Mouse (Mus musculus): ENCODE measurements around the gene Rdh8. TPM values are rescaled to one million over a fixed set of nuclear protein-coding genes. Genes with fewer than 3 reads are reported as not detected.

The Rdh8 gene
- not detected in 2 replicates for polyA plus RNA-seq (2012; rRNA removed)

GRCm38 (mm10) chr9:20818236-20818635 lies at the start of gene Rdh8:
Gene Rdh8 (plus strand): TSS chr9:20818503.

GRCm38 (mm10) chr9:20814521-20815272 lies 3.6 kb upstream of the Rdh8 start, which contains the start of gene Col5a3:
Gene Col5a3 (minus strand): TSS chr9:20815067.

GRCm38 (mm10) chr9:20868448-20869001 lies 50.2 kb downstream of the Rdh8 start, which contains the start of gene A230050P20Rik:
Gene A230050P20Rik (plus strand): TSS chr9:20868642.

Other genes with a start within 250 kb of the Rdh8 start
- 1.2 and 1.4 TPM in 2 replicates for gene Zfp846, start 237.2 kb upstream of the Rdh8 start, polyA plus RNA-seq (2012; rRNA removed)
- gene Ubl5, start 175.6 kb upstream of the Rdh8 start, polyA plus RNA-seq (2012; rRNA removed) = 178 and 362 TPM in 2 replicates
- 43.6 and 44.4 TPM in 2 replicates for gene Fbxl12, start 173.7 kb upstream of the Rdh8 start, polyA plus RNA-seq (2012; rRNA removed)
- gene Pin1, start 166.4 kb upstream of the Rdh8 start, polyA plus RNA-seq (2012; rRNA removed) = 15.3 and 18.4 TPM in 2 replicates
- 2.7 and 3.1 TPM in 2 replicates for gene Olfm2, start 72.2 kb upstream of the Rdh8 start, polyA plus RNA-seq (2012; rRNA removed)
- 13.6 and 14.2 TPM in 2 replicates for gene Col5a3, start 3.4 kb upstream of the Rdh8 start, polyA plus RNA-seq (2012; rRNA removed)
- gene A230050P20Rik, start 50.1 kb downstream of the Rdh8 start, polyA plus RNA-seq (2012; rRNA removed) = 49.2 and 51.0 TPM in 2 replicates
- gene Angptl6, start 61.2 kb downstream of the Rdh8 start, polyA plus RNA-seq (2012; rRNA removed) = 6.7 and 9.2 TPM in 2 replicates
- gene Ppan, start 69.7 kb downstream of the Rdh8 start, polyA plus RNA-seq (2012; rRNA removed) = 74.6 and 94.0 TPM in 2 replicates
- gene Eif3g, start 80.1 kb downstream of the Rdh8 start, polyA plus RNA-seq (2012; rRNA removed) = 106 and 126 TPM in 2 replicates
- 24.0 and 26.8 TPM in 2 replicates for gene Dnmt1, start 141.4 kb downstream of the Rdh8 start, polyA plus RNA-seq (2012; rRNA removed)
- 4.5 and 6.1 TPM in 2 replicates for gene S1pr2, start 158.3 kb downstream of the Rdh8 start, polyA plus RNA-seq (2012; rRNA removed)
- 92.4 and 92.9 TPM in 2 replicates for gene Mrpl4, start 184.2 kb downstream of the Rdh8 start, polyA plus RNA-seq (2012; rRNA removed)
- gene Icam1, start 197.5 kb downstream of the Rdh8 start, polyA plus RNA-seq (2012; rRNA removed) = 10.2 and 10.9 TPM in 2 replicates
- gene Icam4, start 210.9 kb downstream of the Rdh8 start, polyA plus RNA-seq (2012; rRNA removed) = 0.20 and 0.69 TPM in 2 replicates
- 0.17 and 0.27 TPM in 2 replicates for gene Icam5, start 213.6 kb downstream of the Rdh8 start, polyA plus RNA-seq (2012; rRNA removed)
- 0.66 and 1.1 TPM in 2 replicates for gene Zglp1, start 248.6 kb downstream of the Rdh8 start, polyA plus RNA-seq (2012; rRNA removed)